Mouse (Mus musculus) CH12.LX (cell line): Measurements from ENCODE around the gene Pgf. TPM values are rescaled to one million over a fixed set of nuclear protein-coding genes. Genes with fewer than 3 reads are reported as not detected.

ENCODE experiments used
- DNase-seq: peaks from one replicate; pipeline ENCODE4 v3.0.0-alpha.2; 2013; ENCODE audit errors: extremely low read depth
- H3K27ac ChIP-seq: 2 replicates; pipeline ENCODE4 v1.5.1; 2012; ENCODE audit warnings: low read depth, mild to moderate bottlenecking, control low read depth, moderate library complexity; ENCODE audit not compliant: insufficient read depth
- H3K27me3 ChIP-seq: replicated peaks from 2 replicates; pipeline ENCODE3; 2012; ENCODE audit warnings: inconsistent platforms
- H3K36me3 ChIP-seq, 2 experiments: replicated peaks in 1 of 2; 2 replicates each; pipeline versions ENCODE3 to v1.6.1; 2012; ENCODE audit warnings: inconsistent platforms in 1 of 2, low read length in 1 of 2, mild to moderate bottlenecking in 1 of 2, mixed read lengths in 1 of 2, moderate library complexity in 1 of 2; ENCODE audit not compliant: control insufficient read depth in 1 of 2, insufficient read depth in 1 of 2
- H3K4me1 ChIP-seq, 2 experiments: 2 replicates each; pipeline ENCODE4 v1.6.1; 2012; ENCODE audit warnings: inconsistent platforms in 1 of 2, moderate library complexity in 1 of 2; ENCODE audit not compliant: insufficient read depth in 2 of 2, control insufficient read depth in 1 of 2
- H3K4me2 ChIP-seq: 2 replicates; pipeline ENCODE4 v1.6.1; 2012; ENCODE audit warnings: low read depth, mild to moderate bottlenecking, control low read depth; ENCODE audit not compliant: poor library complexity, insufficient read depth, severe bottlenecking
- H3K4me3 ChIP-seq, 3 experiments: fragments of 150-350 bp in 1 of 3; sonication (generic) in 1 of 3; replicated peaks in 1 of 3; 2 replicates each; pipeline versions ENCODE3 to v1.5.1; 2011 to 2012; ENCODE audit warnings: low read depth in 2 of 3, low read length in 2 of 3, mild to moderate bottlenecking in 2 of 3, moderate library complexity in 2 of 3, control low read depth in 1 of 3, improper control_type of control experiment in 1 of 3, inconsistent platforms in 1 of 3, mixed read lengths in 1 of 3; ENCODE audit not compliant: poor library complexity in 1 of 3
- H3K79me2 ChIP-seq: replicated peaks from 2 replicates; pipeline ENCODE4 v1.6.1; 2012; ENCODE audit warnings: mild to moderate bottlenecking, moderate library complexity; ENCODE audit not compliant: control insufficient read depth, poor library complexity, insufficient read depth, severe bottlenecking; ENCODE audit errors: extremely low read depth
- H3K9ac ChIP-seq: 2 replicates; pipeline ENCODE4 v1.6.1; 2012; ENCODE audit warnings: low read depth, mild to moderate bottlenecking, control low read depth, moderate library complexity; ENCODE audit not compliant: insufficient read depth
- H3K9me3 ChIP-seq: replicated peaks from 2 replicates; pipeline ENCODE3; 2012; ENCODE audit warnings: low read length, inconsistent platforms, mixed read lengths
- BHLHE40 ChIP-seq: IDR thresholded peaks from 2 replicates; pipeline ENCODE4 v1.6.1; 2011; ENCODE audit warnings: mild to moderate bottlenecking, low read depth, low read length, improper control_type of control experiment
- CHD1 ChIP-seq: IDR thresholded peaks from 2 replicates; pipeline ENCODE4 v1.6.1; 2012; ENCODE audit warnings: low read depth, low read length, improper control_type of control experiment, inconsistent platforms
- CTCF ChIP-seq, 2 experiments: IDR thresholded peaks in 1 of 2; conservative IDR thresholded peaks in 1 of 2; 2 replicates each; pipeline ENCODE4 v1.5.1; 2011 to 2012; ENCODE audit warnings: low read depth in 2 of 2, low read length in 2 of 2, improper control_type of control experiment in 1 of 2, inconsistent platforms in 1 of 2, mild to moderate bottlenecking in 1 of 2, moderate library complexity in 1 of 2
- E2F4 ChIP-seq: IDR thresholded peaks from 2 replicates; pipeline ENCODE4 v1.6.1; 2011; ENCODE audit warnings: low read depth, low read length, improper control_type of control experiment; ENCODE audit not compliant: insufficient replicate concordance
- ELF1 ChIP-seq: IDR thresholded peaks from 2 replicates; pipeline ENCODE4 v1.6.1; 2014; ENCODE audit warnings: low read depth, mild to moderate bottlenecking, inconsistent platforms, low read length, improper control_type of control experiment
- EP300 ChIP-seq: IDR thresholded peaks from 2 replicates; pipeline ENCODE4 v1.6.1; 2011; ENCODE audit warnings: low read length, improper control_type of control experiment
- ETS1 ChIP-seq: conservative IDR thresholded peaks from 2 replicates; pipeline ENCODE4 v1.6.1; 2012; ENCODE audit warnings: low read depth, mild to moderate bottlenecking, inconsistent platforms, low read length, improper control_type of control experiment, moderate library complexity
- GABPA ChIP-seq: IDR thresholded peaks from 2 replicates; pipeline ENCODE4 v1.6.1; 2012; ENCODE audit warnings: low read depth, low read length, improper control_type of control experiment, inconsistent platforms; ENCODE audit not compliant: insufficient replicate concordance
- HCFC1 ChIP-seq: IDR thresholded peaks from 2 replicates; pipeline ENCODE4 v1.6.1; 2012; ENCODE audit warnings: low read depth, mild to moderate bottlenecking, inconsistent platforms, low read length, improper control_type of control experiment
- IRF4 ChIP-seq: IDR thresholded peaks from 2 replicates; pipeline ENCODE4 v1.6.1; 2014; ENCODE audit warnings: low read depth, mild to moderate bottlenecking, inconsistent platforms, low read length, improper control_type of control experiment
- JUN ChIP-seq: IDR thresholded peaks from 2 replicates; pipeline ENCODE4 v1.6.1; 2011; ENCODE audit warnings: low read depth, mild to moderate bottlenecking, low read length, improper control_type of control experiment, moderate library complexity; ENCODE audit not compliant: insufficient read depth
- JUND ChIP-seq: conservative IDR thresholded peaks from 2 replicates; pipeline ENCODE4 v1.6.1; 2011; ENCODE audit warnings: low read depth, low read length, improper control_type of control experiment
- KAT2A ChIP-seq: IDR thresholded peaks from 2 replicates; pipeline ENCODE4 v1.6.1; 2012; ENCODE audit warnings: low read length, improper control_type of control experiment, inconsistent platforms; ENCODE audit not compliant: insufficient replicate concordance
- MAFK ChIP-seq: IDR thresholded peaks from 2 replicates; pipeline ENCODE4 v1.6.1; 2011; ENCODE audit warnings: low read length, improper control_type of control experiment; ENCODE audit not compliant: insufficient replicate concordance
- MAZ ChIP-seq: IDR thresholded peaks from 2 replicates; pipeline ENCODE4 v1.6.1; 2012; ENCODE audit warnings: low read depth, mild to moderate bottlenecking, inconsistent platforms, low read length, improper control_type of control experiment, moderate library complexity
- MXI1 ChIP-seq: IDR thresholded peaks from 2 replicates; pipeline ENCODE4 v1.6.1; 2011; ENCODE audit warnings: mild to moderate bottlenecking, low read depth, low read length, improper control_type of control experiment
- MYC ChIP-seq: IDR thresholded peaks from 2 replicates; pipeline ENCODE4 v1.6.1; 2011; ENCODE audit warnings: low read depth, mild to moderate bottlenecking, improper control_type of control experiment, low read length
- PAX5 ChIP-seq: IDR thresholded peaks from 2 replicates; pipeline ENCODE4 v1.6.1; 2012; ENCODE audit warnings: low read length, inconsistent platforms, mixed read lengths
- POLR2A ChIP-seq: IDR thresholded peaks from 2 replicates; pipeline ENCODE4 v1.6.1; 2011; ENCODE audit warnings: low read depth, mild to moderate bottlenecking, improper control_type of control experiment, low read length
- POLR2AphosphoS2 ChIP-seq: IDR thresholded peaks from 2 replicates; pipeline ENCODE4 v1.6.1; 2011; ENCODE audit warnings: low read depth, low read length, improper control_type of control experiment
- RAD21 ChIP-seq: IDR thresholded peaks from 2 replicates; pipeline ENCODE4 v1.6.1; 2011; ENCODE audit warnings: low read depth, mild to moderate bottlenecking, low read length, improper control_type of control experiment, moderate library complexity
- RCOR1 ChIP-seq: conservative IDR thresholded peaks from 2 replicates; pipeline ENCODE4 v1.6.1; 2012; ENCODE audit warnings: low read depth, mild to moderate bottlenecking, inconsistent platforms, low read length, improper control_type of control experiment
- SIN3A ChIP-seq: IDR thresholded peaks from 2 replicates; pipeline ENCODE4 v1.6.1; 2012; ENCODE audit warnings: low read length, improper control_type of control experiment, inconsistent platforms
- SMC3 ChIP-seq: IDR thresholded peaks from 2 replicates; pipeline ENCODE4 v1.6.1; 2011; ENCODE audit warnings: low read depth, low read length, improper control_type of control experiment
- UBTF ChIP-seq: IDR thresholded peaks from 2 replicates; pipeline ENCODE4 v1.6.1; 2012; ENCODE audit warnings: low read depth, mild to moderate bottlenecking, inconsistent platforms, low read length, improper control_type of control experiment, moderate library complexity
- USF1 ChIP-seq: IDR thresholded peaks from 2 replicates; pipeline ENCODE4 v1.6.1; 2014; ENCODE audit warnings: low read depth, mild to moderate bottlenecking, inconsistent platforms, low read length, improper control_type of control experiment
- ZKSCAN1 ChIP-seq: IDR thresholded peaks from 2 replicates; pipeline ENCODE4 v1.6.1; 2012; ENCODE audit warnings: low read depth, inconsistent platforms, low read length, improper control_type of control experiment, borderline replicate concordance
- ZMIZ1 ChIP-seq: IDR thresholded peaks from 2 replicates; pipeline ENCODE4 v1.6.1; 2012; ENCODE audit warnings: low read depth, mild to moderate bottlenecking, inconsistent platforms, low read length, improper control_type of control experiment
- ZNF384 ChIP-seq: IDR thresholded peaks from 2 replicates; pipeline ENCODE4 v1.6.1; 2012; ENCODE audit warnings: low read depth, low read length, improper control_type of control experiment, inconsistent platforms
- dilution Hi-C: fragments of 300-500 bp; cut with MboI; formaldehyde crosslinking; loops from 2 replicates; pipeline ENCODE4 v1.14.3; 2020; ENCODE audit warnings: low sequenced_read_pairs; ENCODE audit not compliant: extremely low pct_unique_long_range_greater_than_20kb, extremely low pct_ligation_motif_present
- in situ Hi-C: fragments of 300-500 bp; cut with MboI; formaldehyde crosslinking; loops from 3 replicates; pipeline ENCODE4 v1.14.3; 2019; ENCODE audit warnings: low sequenced_read_pairs, low pct_ligation_motif_present, low pct_unique_long_range_greater_than_20kb, mixed read lengths
- polyA plus RNA-seq: library from polyadenylated mRNA; unstranded; fragments of >175 nt; gene quantifications from 2 replicates; pipeline ENCODE4 v1.2.1, GENCODE M21; 2012; ENCODE audit warnings: low read depth; ENCODE audit not compliant: insufficient read length
- total RNA-seq, 2 experiments: library from RNA; depleted of rRNA; stranded (reverse); fragments of 300-350 nt in 1 of 2; fragments of >200 nt in 1 of 2; gene quantifications; 2 replicates each; pipeline ENCODE4 v1.2.3; 2012 to 2014

Gene Pgf
- total and polyA plus RNA-seq, 3 experiments, result 0.34 to 0.73 (median 0.64) TPM

DNA sequence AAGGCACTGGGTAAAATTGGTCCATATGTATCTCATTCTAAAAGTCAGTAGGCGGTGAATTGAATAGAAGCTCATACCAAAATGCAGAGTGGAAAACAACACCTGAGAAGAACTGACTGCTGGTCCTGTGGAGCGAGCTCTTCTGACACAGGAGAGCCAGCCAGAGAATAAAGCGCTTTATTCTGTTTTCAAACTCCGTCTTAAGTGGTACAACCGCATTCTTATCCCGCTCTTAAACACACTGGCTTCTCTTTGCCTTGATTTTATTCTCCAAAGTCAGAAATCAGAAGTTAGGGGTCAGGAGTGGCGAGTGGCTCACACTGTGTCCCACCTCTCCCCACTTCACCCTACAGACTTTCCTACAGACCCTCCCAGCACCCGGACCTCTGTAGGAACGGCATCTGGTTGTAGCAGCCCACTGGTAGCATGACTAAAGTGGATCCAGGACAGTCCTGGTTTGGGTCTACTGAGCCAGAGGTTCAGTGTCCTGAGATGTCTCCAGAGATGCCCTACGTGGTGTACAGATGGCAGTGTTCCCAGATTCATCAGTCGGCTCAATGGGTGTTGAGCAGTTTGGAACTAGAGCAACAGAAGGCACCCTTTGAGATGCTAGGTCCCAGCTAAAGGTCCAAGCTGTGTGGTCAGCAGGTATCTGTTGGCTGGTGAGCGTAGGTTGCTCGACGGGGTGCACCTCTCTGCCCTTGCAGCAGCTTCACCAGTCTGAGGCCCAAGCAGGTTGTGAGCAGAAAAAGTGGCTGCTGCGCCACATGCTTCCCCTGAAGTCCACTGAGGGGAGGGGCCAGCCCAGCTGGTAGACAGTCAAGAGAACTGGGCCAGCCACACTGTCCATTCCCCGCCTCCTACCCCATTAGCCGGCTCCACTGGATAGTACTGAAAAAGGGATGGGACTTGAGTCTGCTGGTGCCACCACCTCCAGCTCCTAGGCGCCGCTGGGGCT lies 41.8 kb downstream of the Pgf start:
- H3K9ac ChIP-seq, result no peak overlapping the region
- H3K36me3 ChIP-seq, result peaks cover 42 to 56% of the 10 kb centered on the region in 2 experiments
- no peaks in the 10 kb centered on the region for H3K4me1 ChIP-seq
- TF ChIP-seq SIN3A (no peak), E2F4 (no peak), ETS1 (no peak), KAT2A (no peak), SMC3 (no peak), PAX5 (no peak), MYC (no peak), UBTF (no peak), JUND (no peak), JUN (no peak), MXI1 (no peak), HCFC1 (no peak), IRF4 (no peak), BHLHE40 (no peak), USF1 (no peak), GABPA (no peak)
- DNase-seq, result no peak
- no peaks in the 10 kb centered on the region for H3K27me3 ChIP-seq
- no peaks in the 10 kb centered on the region for H3K9me3 ChIP-seq
- in situ Hi-C loops (no loop called here), dilution Hi-C loops (no loop called here)
- no peak overlapping the region for H3K4me3 ChIP-seq
- H3K27ac ChIP-seq, result no peak overlapping the region
- no peak overlapping the region for H3K4me2 ChIP-seq
- no peaks in the 10 kb centered on the region for H3K79me2 ChIP-seq

DNA sequence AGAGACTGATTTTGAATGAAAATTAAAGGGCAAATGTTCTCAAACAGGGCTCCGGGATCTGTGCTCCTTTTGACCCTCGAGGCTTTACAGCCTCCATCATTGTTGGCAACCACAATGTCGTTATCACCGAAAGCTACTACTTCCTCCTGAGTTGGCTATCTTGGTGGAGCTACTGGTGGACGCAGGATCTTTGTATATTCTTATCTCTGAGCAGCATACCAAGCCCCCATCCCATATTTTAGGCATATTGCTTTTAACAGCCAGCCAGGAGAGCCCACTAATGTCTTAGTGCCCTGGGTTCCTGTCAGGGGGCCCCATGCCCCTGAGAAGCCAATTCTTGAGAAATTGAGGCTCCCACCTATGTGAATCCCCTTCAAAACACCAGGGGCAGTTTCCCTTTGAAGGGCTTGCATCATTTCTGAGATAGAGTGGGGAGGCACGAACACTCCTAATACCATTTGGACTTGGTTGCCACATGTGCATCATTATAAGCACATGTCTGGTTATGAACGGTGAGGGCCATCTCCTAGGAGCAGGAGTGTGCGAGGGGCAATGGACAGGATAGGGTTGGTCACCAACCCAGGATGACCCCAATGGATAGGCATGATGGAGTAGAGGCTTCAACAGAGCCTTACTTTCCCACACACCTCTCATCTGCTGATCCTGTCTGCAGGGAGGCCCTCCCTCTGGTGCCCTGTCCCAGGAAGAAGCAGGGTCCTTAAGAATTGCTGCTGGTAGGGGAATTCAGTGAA lies 43.4 kb downstream of the Pgf start:
- no peaks in the 10 kb centered on the region for H3K27me3 ChIP-seq
- no peaks in the 10 kb centered on the region for H3K79me2 ChIP-seq
- TF ChIP-seq RCOR1 (no peak), BHLHE40 (no peak), MXI1 (no peak), CHD1 (no peak), ZKSCAN1 (no peak), MAZ (no peak), SIN3A (no peak), EP300 (no peak), RAD21 (no peak), JUN (no peak), ZMIZ1 (no peak), ZNF384 (no peak), ELF1 (no peak), CTCF (conservative IDR thresholded peaks at IDR 0.05 in 1 of 2, IDR thresholded peaks at IDR 0.05 in 1 of 2; ENCODE audit: low read depth in 2 of 2, low read length in 2 of 2) (no peak), USF1 (no peak), ETS1 (no peak), POLR2AphosphoS2 (no peak), POLR2A (no peak), MAFK (no peak), JUND (no peak)
- TF ChIP-seq, all 38 proteins: peak for 0
- H3K9ac ChIP-seq, result no peak overlapping the region
- dilution Hi-C loops, result no loop called here
- no peaks in the 10 kb centered on the region for H3K4me1 ChIP-seq
- peaks cover 2% of the 10 kb centered on the region for H3K9me3 ChIP-seq
- in situ Hi-C loops, result loop anchor here (5.0 kb wide), 1 partner anchor 42 kb away; no protein-coding TSS in a partner anchor
- peaks cover 57 to 72% of the 10 kb centered on the region in 2 experiments for H3K36me3 ChIP-seq
- H3K4me2 ChIP-seq, result no peak overlapping the region
- no peak overlapping the region for H3K4me3 ChIP-seq
- no peak for DNase-seq
- H3K27ac ChIP-seq, result no peak overlapping the region
